Mouse (Mus musculus) Patski (cell line): ENCODE measurements around the gene Kcnh7. TPM values are rescaled to one million over a fixed set of nuclear protein-coding genes. Genes with fewer than 3 reads are reported as not detected.

Experiments used
- ATAC-seq: fragments of 100-300 bp; one replicate; pipeline ENCODE4 v1.8.0; 2021
- CTCF ChIA-PET: fragments of 350-600 bp; sonication (Branson Sonifier 250); formaldehyde crosslinking; loops from one replicate; lab custom pipeline; 2022; ENCODE audit warnings: inconsistent platforms; lab: Charles Lee
- POLR2A ChIA-PET: fragments of 350-600 bp; sonication (Branson Sonifier 250); formaldehyde crosslinking; loops from one replicate; lab custom pipeline; 2022; ENCODE audit warnings: antibody characterized with exemption, inconsistent platforms; lab: Charles Lee
- DNase-seq: peaks from one replicate; pipeline ENCODE4 v3.0.0-alpha.2; 2011; ENCODE audit warnings: low read depth, low spot score
- H3K27me3 ChIP-seq: fragments of 371-371 bp; one replicate; pipeline ENCODE4 v1.5.1; 2021
- CTCF ChIP-seq: fragments of 100-300 bp; IDR thresholded peaks from one replicate; pipeline ENCODE4 v1.5.1; 2021
- in situ Hi-C: fragments of 300-500 bp; cut with MboI; formaldehyde crosslinking; loops from 3 replicates; pipeline ENCODE4 v1.11.1; 2018; ENCODE audit warnings: low pct_unique_long_range_greater_than_20kb, mixed read lengths
- polyA plus RNA-seq: library from polyadenylated mRNA; unstranded; gene quantifications from one replicate; pipeline ENCODE4 v1.2.3, GENCODE M21; 2021

The Kcnh7 gene
- polyA plus RNA-seq, 1 experiment from 2014 or later: 0.08 TPM

DNA sequence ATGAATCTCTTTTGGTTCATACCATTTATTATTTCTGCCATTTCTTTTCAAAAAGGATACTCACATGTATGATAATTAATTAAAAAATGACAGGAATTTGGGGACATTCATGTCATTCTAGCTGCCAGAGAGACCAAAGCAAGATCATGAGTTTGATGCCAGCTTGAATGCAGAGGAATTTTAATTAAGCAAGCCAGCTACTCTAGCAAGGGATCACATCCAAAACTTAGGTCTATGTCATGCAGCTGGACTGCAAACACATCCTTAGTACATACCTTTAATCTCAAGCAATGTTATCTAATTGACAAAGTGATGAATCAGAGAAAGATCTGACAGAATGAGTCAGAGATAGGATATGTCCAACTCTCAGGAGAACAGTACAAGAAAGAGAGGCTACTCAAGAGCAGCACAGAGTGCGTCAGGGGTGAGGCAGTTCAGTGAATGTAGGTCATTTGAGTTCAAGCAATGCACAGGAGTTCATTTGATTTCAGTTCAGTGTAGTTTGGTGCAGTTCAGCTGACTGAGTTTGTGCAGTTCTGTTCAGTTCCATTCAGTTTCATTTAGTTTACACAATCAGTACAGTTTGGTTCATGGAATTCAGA, 248.7 kb downstream of the Kcnh7 start:
- TF ChIP-seq CTCF: no peak
- ATAC-seq (peak; percentile 94), DNase-seq (peak; percentile 24)
- ChIA-PET POLR2A (no interaction called here), CTCF (no interaction called here)
- no peaks in the 10 kb centered on the region for H3K27me3 ChIP-seq
- in situ Hi-C loops: no loop called here

DNA sequence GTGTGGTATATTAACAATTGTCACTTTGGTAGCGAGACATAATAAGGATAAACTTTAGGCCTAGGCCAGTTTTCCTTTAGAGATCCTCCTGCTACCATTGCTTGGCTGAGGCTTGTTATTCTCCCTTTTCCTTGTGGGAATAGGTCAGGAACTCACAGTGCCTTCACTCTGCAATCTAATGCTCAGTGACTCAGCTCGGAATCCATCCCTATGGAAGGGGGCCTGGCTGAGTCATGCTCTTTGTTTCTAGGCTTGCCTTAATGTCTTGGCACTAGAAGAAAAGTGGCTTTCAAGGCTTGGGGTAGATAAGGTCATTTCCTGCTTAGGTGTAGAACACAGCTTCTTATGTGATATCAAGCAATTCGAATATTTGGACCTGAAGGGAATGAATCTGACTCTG, 255.6 kb downstream of the Kcnh7 start:
- no peaks in the 10 kb centered on the region for H3K27me3 ChIP-seq
- DNase-seq: no peak
- TF ChIP-seq CTCF: no peak
- ATAC-seq: peak; percentile 35
- POLR2A ChIA-PET: interaction anchor here (0.6 kb wide), 1 partner anchor 326 kb away, joined by 6 read pairs; no protein-coding TSS in a partner anchor
- CTCF ChIA-PET: no interaction called here
- in situ Hi-C loops: no loop called here

DNA sequence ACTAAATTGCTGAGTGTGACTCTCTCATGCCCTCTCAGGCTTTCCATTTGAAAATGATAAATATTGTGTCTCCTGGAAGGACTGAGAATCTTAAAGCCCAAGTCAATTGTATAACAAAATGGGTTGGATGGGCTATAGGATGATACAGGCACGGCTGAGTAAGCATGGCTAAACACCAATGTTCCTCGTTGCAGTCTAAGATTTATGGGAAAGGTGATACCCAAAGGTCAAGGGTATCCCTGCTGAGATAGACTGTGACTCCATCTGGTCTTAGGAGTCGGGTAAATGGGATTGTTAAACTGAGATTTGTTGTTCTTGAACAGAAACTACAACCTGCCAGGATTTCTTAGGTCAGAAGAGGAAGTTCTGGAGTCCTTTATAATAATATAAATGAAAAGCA, 256.0 kb downstream of the Kcnh7 start:
- no peak for ATAC-seq
- in situ Hi-C loops: no loop called here

DNA sequence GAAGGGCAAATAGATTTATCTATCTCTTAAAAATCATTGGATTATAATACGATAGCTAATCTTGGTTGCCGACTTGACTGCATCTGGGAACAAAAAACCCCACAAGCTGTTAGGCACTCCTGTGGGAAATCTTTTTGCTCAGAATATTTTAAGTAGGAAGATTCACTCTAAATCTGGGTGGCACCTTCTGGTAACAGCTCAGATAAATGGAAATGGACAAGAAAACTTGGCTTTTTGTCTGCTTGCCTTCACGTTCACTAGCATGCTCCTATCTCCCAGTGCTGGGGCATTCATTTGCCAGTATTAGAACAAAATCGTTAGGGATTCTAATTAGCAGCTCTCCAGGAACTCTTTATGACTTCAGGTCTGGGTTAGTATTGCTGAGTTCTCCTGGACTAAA, 260.3 kb downstream of the Kcnh7 start:
- in situ Hi-C loops: no loop called here
- TF ChIP-seq CTCF: no peak
- no peaks in the 10 kb centered on the region for H3K27me3 ChIP-seq
- no peak for DNase-seq
- CTCF ChIA-PET: no interaction called here
- POLR2A ChIA-PET: no interaction called here
- ATAC-seq: no peak

More for the DNA sequence above, 256.0 kb downstream of the Kcnh7 start:
- no peak for TF ChIP-seq CTCF
- H3K27me3 ChIP-seq: no peaks in the 10 kb centered on the region
- ChIA-PET POLR2A (interaction anchor here (0.6 kb wide), 1 partner anchor 326 kb away, joined by 6 read pairs; no protein-coding TSS in a partner anchor), CTCF (no interaction called here)
- DNase-seq: no peak

DNA sequence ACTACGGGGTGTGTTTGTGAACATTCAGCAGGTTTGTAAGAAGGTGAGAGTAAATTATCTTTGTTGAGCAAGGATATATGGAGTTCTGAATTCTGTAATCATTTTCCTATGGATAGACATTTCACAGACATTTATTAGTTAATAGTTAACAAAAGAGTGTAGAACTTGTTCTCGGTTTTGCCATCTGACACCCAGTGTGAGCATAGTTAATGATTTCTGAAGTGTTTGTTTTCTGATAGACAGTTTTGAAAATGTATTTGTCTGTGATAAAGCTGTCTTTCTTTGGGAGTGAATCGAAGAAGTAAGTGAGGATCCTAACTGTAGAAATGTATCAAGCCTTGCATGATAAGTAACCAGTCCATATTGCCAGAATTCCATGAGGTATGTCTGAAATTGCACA, 276.4 kb downstream of the Kcnh7 start:
- ChIA-PET CTCF (interaction anchor here (1.1 kb wide), 2 partner anchors 9 to 19 kb away, joined by 3 to 4 read pairs; no protein-coding TSS in a partner anchor), POLR2A (no interaction called here)
- no peak for TF ChIP-seq CTCF
- in situ Hi-C loops: no loop called here
- no peak for ATAC-seq
- no peak for DNase-seq
- no peaks in the 10 kb centered on the region for H3K27me3 ChIP-seq

DNA sequence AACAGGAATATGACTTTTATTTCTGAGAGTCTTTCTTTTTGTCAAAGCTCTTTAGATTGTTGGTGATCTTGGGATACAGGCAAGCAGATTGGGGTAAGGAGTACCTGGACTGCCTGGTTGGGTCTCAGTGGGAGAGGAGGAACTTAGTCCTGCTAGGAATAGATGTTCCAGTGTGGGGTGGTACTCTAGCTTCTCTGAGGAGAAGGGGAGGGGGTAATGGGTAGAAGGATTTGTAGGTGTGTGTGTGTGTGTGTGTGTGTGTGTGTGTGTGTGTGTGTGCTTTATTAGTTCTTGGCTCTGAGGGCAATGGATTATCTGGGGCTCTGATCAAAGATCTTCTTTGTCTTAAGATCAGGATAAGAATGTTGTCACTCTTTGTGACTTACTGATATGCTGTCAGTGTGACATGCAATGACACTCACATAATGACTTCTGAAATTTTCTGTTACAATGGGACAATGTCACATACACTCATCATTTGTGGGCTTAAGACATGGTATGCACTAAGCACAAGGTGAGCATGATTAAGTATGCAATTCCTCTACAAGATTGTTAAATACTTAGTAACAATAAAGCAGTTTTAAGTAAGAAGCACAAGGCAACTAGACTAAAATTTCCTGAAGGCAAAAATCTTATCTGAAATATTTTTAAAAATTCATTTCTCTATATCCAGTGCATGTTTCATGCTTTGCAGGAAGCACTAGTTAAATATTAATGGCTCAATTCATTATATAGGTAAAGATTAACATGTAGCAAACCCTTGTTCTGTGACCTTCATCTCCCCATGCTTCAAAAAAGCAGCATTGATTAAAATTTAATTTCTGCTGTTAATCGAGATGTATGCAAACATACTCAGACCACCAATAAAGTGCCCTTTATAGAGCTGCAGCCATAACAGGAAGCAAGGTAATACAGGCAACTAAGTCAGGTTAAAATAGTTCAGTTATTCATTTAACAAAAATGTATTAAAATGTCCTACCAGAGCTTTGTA, 281.4 kb downstream of the Kcnh7 start:
- CTCF ChIA-PET: interaction anchor here (1.2 kb wide), 1 partner anchor 68 kb away, joined by 3 read pairs; no protein-coding TSS in a partner anchor
- no peak for ATAC-seq

DNA sequence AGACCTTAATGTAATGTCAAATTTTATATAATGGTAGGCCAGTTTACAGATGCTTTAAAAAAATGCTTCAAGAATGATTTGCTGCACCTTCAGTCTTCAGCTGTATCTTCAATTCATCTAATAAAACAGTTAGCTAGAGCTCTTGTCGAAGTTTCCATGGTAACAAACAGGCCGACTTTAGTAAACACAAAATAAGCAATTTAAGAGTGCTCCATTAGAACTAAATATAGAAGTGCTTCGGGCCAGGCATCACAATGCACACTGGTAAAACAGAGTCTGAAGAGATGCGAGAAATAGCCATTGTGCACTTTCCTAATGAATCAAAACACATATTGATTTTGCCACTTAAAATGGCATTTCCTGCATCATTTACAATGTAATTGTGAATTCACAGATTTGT, 305.3 kb downstream of the Kcnh7 start:
- CTCF ChIA-PET: no interaction called here
- ATAC-seq (no peak), DNase-seq (no peak)
- in situ Hi-C loops: no loop called here
- POLR2A ChIA-PET: no interaction called here
- no peaks in the 10 kb centered on the region for H3K27me3 ChIP-seq
- TF ChIP-seq CTCF: no peak

More for the DNA sequence above, 281.4 kb downstream of the Kcnh7 start:
- no peaks in the 10 kb centered on the region for H3K27me3 ChIP-seq
- in situ Hi-C loops: no loop called here
- POLR2A ChIA-PET: no interaction called here
- no peak for DNase-seq
- no peak for TF ChIP-seq CTCF

DNA sequence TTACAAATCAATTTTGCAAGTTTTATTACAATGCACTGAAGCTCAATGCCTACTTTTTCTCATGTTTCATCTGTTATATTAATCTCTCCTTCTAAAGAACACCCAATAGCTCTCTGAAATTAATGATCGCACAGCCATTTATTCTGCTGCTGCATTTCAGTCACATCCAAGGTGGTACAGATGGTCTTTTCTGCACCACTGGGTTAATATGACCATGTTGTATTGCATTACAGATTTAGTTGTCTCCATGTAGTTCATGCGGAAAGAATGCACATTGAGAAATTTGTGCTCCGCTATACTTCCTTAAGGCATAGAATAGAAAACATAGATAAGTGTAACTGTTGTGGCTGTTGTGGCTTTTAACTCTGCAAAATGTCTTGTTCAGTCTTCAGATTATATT, 328.7 kb downstream of the Kcnh7 start:
- CTCF ChIA-PET: no interaction called here
- DNase-seq: no peak
- no peak for TF ChIP-seq CTCF
- in situ Hi-C loops: no loop called here
- POLR2A ChIA-PET: no interaction called here
- ATAC-seq: no peak
- no peaks in the 10 kb centered on the region for H3K27me3 ChIP-seq

DNA sequence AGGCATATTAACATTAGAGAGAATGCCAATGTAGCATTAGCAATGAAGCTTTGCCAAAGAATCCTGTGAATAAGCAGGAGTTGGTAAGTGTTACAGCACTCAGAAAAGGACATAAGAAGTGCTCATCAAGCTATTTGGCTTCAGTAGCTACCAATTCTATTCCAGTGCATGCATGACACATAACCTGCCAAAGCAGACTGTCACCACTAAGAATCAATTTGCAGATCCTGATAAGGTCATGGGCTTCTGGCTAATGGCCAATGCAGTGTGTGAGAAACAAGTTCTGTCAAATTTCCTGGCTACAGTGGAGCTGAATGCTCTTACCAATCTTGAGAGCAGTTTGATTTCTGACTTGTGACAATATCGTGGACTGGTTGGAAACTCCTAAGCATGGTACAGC, 341.5 kb downstream of the Kcnh7 start:
- POLR2A ChIA-PET: no interaction called here

DNA sequence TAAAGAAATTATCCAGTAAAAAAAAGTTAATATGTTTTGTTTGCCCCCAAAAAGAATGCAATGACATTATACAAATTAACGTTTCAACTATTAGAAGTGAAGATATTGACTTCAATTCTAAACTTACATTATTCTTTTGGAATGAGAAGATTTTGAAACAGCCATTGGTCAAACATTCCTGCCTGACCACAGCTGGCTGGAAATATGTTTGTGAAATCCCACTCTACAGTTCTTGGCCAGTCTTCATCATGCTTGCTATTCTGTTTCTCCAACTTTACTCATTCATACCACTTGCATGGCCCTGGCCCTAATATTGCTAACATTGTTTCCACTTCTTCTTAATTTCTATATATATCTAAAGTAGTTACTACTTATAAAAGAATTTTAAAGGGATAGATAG, 349.8 kb downstream of the Kcnh7 start:
- ChIA-PET CTCF (no interaction called here), POLR2A (no interaction called here)
- in situ Hi-C loops: no loop called here

More for the DNA sequence above, 341.5 kb downstream of the Kcnh7 start:
- TF ChIP-seq CTCF: no peak
- DNase-seq (no peak), ATAC-seq (no peak)
- no peaks in the 10 kb centered on the region for H3K27me3 ChIP-seq
- CTCF ChIA-PET: no interaction called here
- in situ Hi-C loops: no loop called here

DNA sequence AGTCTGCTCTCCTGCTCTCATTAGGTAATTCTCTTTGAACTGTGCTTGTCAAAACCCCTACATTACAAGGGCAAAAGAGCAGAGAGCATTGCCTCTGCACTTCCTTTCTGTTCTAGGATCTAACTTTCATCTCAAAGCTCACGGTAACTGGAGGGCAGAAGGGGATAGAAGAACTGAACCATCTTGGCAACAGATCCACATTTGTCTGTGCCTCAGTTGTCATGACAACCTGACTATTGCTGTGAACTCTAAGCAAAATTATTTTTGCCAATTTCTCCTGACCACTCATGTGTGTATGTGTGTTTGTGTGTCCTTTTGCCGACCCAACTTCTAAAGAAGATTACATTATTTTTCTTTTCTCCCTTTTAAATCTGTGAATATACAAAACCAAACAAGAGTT, 364.9 kb downstream of the Kcnh7 start:
- in situ Hi-C loops: no loop called here
- no peak for TF ChIP-seq CTCF
- ChIA-PET POLR2A (no interaction called here), CTCF (interaction anchor here (1.2 kb wide), 1 partner anchor 13 kb away, joined by 3 read pairs; no protein-coding TSS in a partner anchor)
- no peaks in the 10 kb centered on the region for H3K27me3 ChIP-seq
- DNase-seq (no peak), ATAC-seq (no peak)

More for the DNA sequence above, 349.8 kb downstream of the Kcnh7 start:
- no peak for TF ChIP-seq CTCF
- ATAC-seq: no peak
- no peak for DNase-seq
- H3K27me3 ChIP-seq: no peaks in the 10 kb centered on the region
